Comparison of ENCODE assay signal across 8 mouse cellular contexts in the genomic region with DNA sequence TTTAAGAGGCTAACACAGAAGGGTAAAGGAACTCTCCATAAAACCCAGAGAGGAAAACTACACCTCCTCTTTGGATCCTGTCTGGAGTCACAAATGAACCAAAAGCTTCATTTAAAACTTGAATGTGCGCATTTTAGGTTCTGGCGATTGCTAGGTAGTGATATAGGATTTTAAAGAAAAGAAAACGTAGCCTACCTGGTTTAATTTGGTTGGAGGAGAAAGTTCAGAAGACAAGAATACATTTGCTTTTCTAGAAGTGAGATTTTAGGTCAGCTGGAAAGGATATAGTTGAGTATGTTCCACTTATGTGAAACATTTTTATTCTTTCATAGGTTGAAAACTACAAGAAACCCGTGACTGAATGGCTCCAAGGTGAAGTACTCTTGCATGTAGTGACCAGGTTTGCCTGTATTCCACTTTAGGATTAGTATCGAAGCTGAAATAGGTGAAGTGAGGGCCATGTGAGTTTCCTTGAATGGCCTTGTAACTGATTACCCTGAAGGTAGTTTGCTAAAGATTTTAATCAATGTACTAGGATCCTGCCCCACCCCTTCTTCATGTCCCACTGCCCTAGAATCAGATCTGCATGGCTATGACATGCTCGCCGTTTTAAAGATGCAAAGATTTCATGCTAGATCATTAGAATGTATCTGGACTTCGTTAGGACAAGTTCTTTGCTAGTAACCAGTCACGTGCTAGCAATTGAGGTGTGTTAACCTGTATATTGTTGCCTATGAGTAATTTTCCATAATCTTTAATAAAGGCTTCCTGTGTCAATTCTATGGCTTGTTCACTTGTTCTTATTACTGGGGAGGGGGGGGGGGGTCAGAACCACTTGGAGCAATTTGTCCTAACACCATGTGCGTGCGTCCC. TPM values are rescaled to one million over a fixed set of nuclear protein-coding genes. Genes with fewer than 3 reads are reported as not detected.
DNase-seq lines count a peak whose midpoint lies in the region; ATAC-seq and TF ChIP-seq lines count a peak whose summit lies in the region.

No protein-coding gene starts in this region.

- dilution Hi-C loops in CH12.LX (cut with MboI; ENCODE audit: extremely low pct_ligation_motif_present, extremely low pct_unique_long_range_greater_than_20kb, low sequenced_read_pairs): no loop called here

- no peaks in the 10 kb centered on the region for H3K9me3 ChIP-seq in heart, embryonic 11.5 days (replicated peaks; ENCODE audit: control insufficient read depth, low read length)
- H3K9me3 ChIP-seq in CH12.LX (replicated peaks; ENCODE audit: low read length): no peaks in the 10 kb centered on the region
- no peaks in the 10 kb centered on the region for H3K9me3 ChIP-seq in forebrain, embryonic 14.5 days (replicated peaks; ENCODE audit: control insufficient read depth, low read length)
- no peaks in the 10 kb centered on the region for H3K9me3 ChIP-seq in liver, embryonic 16.5 days (replicated peaks; ENCODE audit: control insufficient read depth, low read length)

- TF ChIP-seq CTCF in CH12.LX (conservative IDR thresholded peaks at IDR 0.05 in 1 of 2, IDR thresholded peaks at IDR 0.05 in 1 of 2; ENCODE audit: low read depth in 2 of 2, low read length in 2 of 2): no peak

- peak overlapping the region; percentile 95 for H3K4me3 ChIP-seq in heart, embryonic 11.5 days (ENCODE audit: low read depth, low read length)
- H3K4me3 ChIP-seq in CH12.LX (replicated peaks in 1 of 3; ENCODE audit: low read depth in 2 of 3, low read length in 2 of 3, poor library complexity in 1 of 3): peak overlapping the region; percentile 73 to 99 (median 93)
- H3K4me3 ChIP-seq in forebrain, embryonic 14.5 days (ENCODE audit: low read depth, low read length): peak overlapping the region; percentile 94
- H3K4me3 ChIP-seq in liver, embryonic 16.5 days (ENCODE audit: low read depth, low read length): peak overlapping the region; percentile 77

- TF ChIP-seq POLR2A in CH12.LX (IDR thresholded peaks at IDR 0.05; ENCODE audit: low read depth, low read length): no peak; the same call in 1 of the 2 replicates

- peaks cover 17% of the 10 kb centered on the region for H3K79me2 ChIP-seq in CH12.LX (replicated peaks; ENCODE audit: control insufficient read depth, extremely low read depth, insufficient read depth, poor library complexity, severe bottlenecking)

- H3K36me3 ChIP-seq in heart, embryonic 11.5 days (ENCODE audit: control insufficient read depth, insufficient read depth, low read length): peaks cover 12% of the 10 kb centered on the region
- peaks cover 3 to 44% of the 10 kb centered on the region in 2 experiments for H3K36me3 ChIP-seq in CH12.LX (replicated peaks in 1 of 2; ENCODE audit: control insufficient read depth in 1 of 2, insufficient read depth in 1 of 2, low read length in 1 of 2)
- peaks cover 30% of the 10 kb centered on the region for H3K36me3 ChIP-seq in forebrain, embryonic 14.5 days (ENCODE audit: control insufficient read depth, insufficient read depth, low read length)
- H3K36me3 ChIP-seq in liver, embryonic 16.5 days (ENCODE audit: control insufficient read depth, insufficient read depth): no peaks in the 10 kb centered on the region

- DNase-seq in heart, adult 9 months (ENCODE audit: low spot score in 2 of 2): no peak
- peak; percentile 18 for DNase-seq in CH12.LX (ENCODE audit: extremely low read depth)
- no peak for DNase-seq in forebrain, embryonic 14.5 days (ENCODE audit: low spot score)
- DNase-seq in ovary, postnatal 14 days (ENCODE audit: low spot score): no peak
- no peak for DNase-seq in thymus, postnatal 25 days
- DNase-seq in cerebellum, postnatal 4 days (ENCODE audit: low spot score in 2 of 2): no peak

- H3K27me3 ChIP-seq in heart, embryonic 11.5 days (ENCODE audit: control insufficient read depth, insufficient read depth, low read length): no peaks in the 10 kb centered on the region
- no peaks in the 10 kb centered on the region for H3K27me3 ChIP-seq in CH12.LX (replicated peaks)
- no peaks in the 10 kb centered on the region for H3K27me3 ChIP-seq in forebrain, embryonic 14.5 days (replicated peaks; ENCODE audit: control insufficient read depth, insufficient read depth, low read length)
- no peaks in the 10 kb centered on the region for H3K27me3 ChIP-seq in liver, embryonic 16.5 days (ENCODE audit: control insufficient read depth, insufficient read depth, low read depth, low read length)

- peaks cover 7% of the 10 kb centered on the region for H3K4me1 ChIP-seq in heart, embryonic 11.5 days (ENCODE audit: control insufficient read depth, insufficient read depth, low read length)
- H3K4me1 ChIP-seq in CH12.LX (ENCODE audit: control insufficient read depth in 1 of 2, insufficient read depth in 2 of 2): peaks cover 0 to 30% of the 10 kb centered on the region in 2 experiments; a peak in 2 of 4 replicates
- H3K4me1 ChIP-seq in forebrain, embryonic 14.5 days (ENCODE audit: control insufficient read depth, insufficient read depth, low read length): peaks cover 9% of the 10 kb centered on the region
- H3K4me1 ChIP-seq in liver, embryonic 16.5 days (ENCODE audit: control insufficient read depth, low read depth, low read length): peaks cover 14% of the 10 kb centered on the region

- TF ChIP-seq EP300 in CH12.LX (IDR thresholded peaks at IDR 0.05; ENCODE audit: low read length): no peak

- H3K9ac ChIP-seq in heart, embryonic 11.5 days (ENCODE audit: low read depth, low read length): peak overlapping the region; percentile 100
- peak overlapping the region; percentile 85 for H3K9ac ChIP-seq in CH12.LX (ENCODE audit: insufficient read depth, low read depth)
- H3K9ac ChIP-seq in forebrain, embryonic 14.5 days (ENCODE audit: low read length): peak overlapping the region; percentile 98
- H3K9ac ChIP-seq in liver, embryonic 16.5 days (ENCODE audit: low read depth, low read length): peak overlapping the region; percentile 80

- peak overlapping the region; percentile 96 for H3K27ac ChIP-seq in heart, embryonic 11.5 days (ENCODE audit: low read depth, low read length)
- no peak overlapping the region for H3K27ac ChIP-seq in CH12.LX (ENCODE audit: insufficient read depth, low read depth)
- H3K27ac ChIP-seq in forebrain, embryonic 14.5 days (ENCODE audit: low read depth, low read length): peak overlapping the region; percentile 78
- peak overlapping the region; percentile 76 for H3K27ac ChIP-seq in liver, embryonic 16.5 days (ENCODE audit: low read length)

- in situ Hi-C loops in CH12.LX (cut with MboI; ENCODE audit: low pct_ligation_motif_present, low pct_unique_long_range_greater_than_20kb, low sequenced_read_pairs): no loop called here

- WGBS in heart, embryonic 11.5 days (ENCODE audit: insufficient replicate concordance): 20% methylated on average over 11 of the region's 11 CpGs
- 25% methylated on average over 11 of the region's 11 CpGs for WGBS in forebrain, embryonic 14.5 days
- 13% methylated on average over 11 of the region's 11 CpGs for WGBS in liver, embryonic 16.5 days (ENCODE audit: insufficient replicate concordance)

- peak overlapping the region; percentile 89 for H3K4me2 ChIP-seq in heart, embryonic 11.5 days
- peak overlapping the region; percentile 93 for H3K4me2 ChIP-seq in CH12.LX (ENCODE audit: insufficient read depth, low read depth, poor library complexity, severe bottlenecking)
- peak overlapping the region; percentile 83 for H3K4me2 ChIP-seq in forebrain, embryonic 14.5 days (ENCODE audit: low read length)
- H3K4me2 ChIP-seq in liver, embryonic 16.5 days (ENCODE audit: low read depth, low read length): peak overlapping the region; percentile 84

- no peak for ATAC-seq in heart, embryonic 11.5 days (replicated peaks; ENCODE audit: insufficient number of reproducible peaks, low FRiP score, low TSS enrichment)
- ATAC-seq in forebrain, embryonic 14.5 days: no peak
- no peak for ATAC-seq in liver, embryonic 16.5 days (ENCODE audit: low read depth)

- no peak for TF ChIP-seq RAD21 in CH12.LX (IDR thresholded peaks at IDR 0.05; ENCODE audit: low read depth, low read length)

TF ChIP-seq in CH12.LX, 34 proteins besides CTCF, POLR2A, EP300 and RAD21 (continues in another document):
- TF ChIP-seq USF1 (IDR thresholded peaks at IDR 0.05; ENCODE audit: low read depth, low read length): no peak
- TF ChIP-seq JUN (IDR thresholded peaks at IDR 0.05; ENCODE audit: insufficient read depth, low read depth, low read length): no peak
- TF ChIP-seq RCOR1 (conservative IDR thresholded peaks at IDR 0.05; ENCODE audit: low read depth, low read length): no peak
- TF ChIP-seq ZNF384 (IDR thresholded peaks at IDR 0.05; ENCODE audit: low read depth, low read length): no peak
- no peak for TF ChIP-seq TBP (conservative IDR thresholded peaks at IDR 0.05; ENCODE audit: low read depth, low read length)
- no peak for TF ChIP-seq USF2 (conservative IDR thresholded peaks at IDR 0.05; ENCODE audit: low read depth, low read length)
- TF ChIP-seq JUND (conservative IDR thresholded peaks at IDR 0.05; ENCODE audit: low read depth, low read length): no peak
- TF ChIP-seq ZMIZ1 (IDR thresholded peaks at IDR 0.05; ENCODE audit: low read depth, low read length): no peak
- TF ChIP-seq NRF1 (IDR thresholded peaks at IDR 0.05; ENCODE audit: low read depth, low read length): no peak
- no peak for TF ChIP-seq IRF4 (IDR thresholded peaks at IDR 0.05; ENCODE audit: low read depth, low read length)
- peak; percentile 38 for TF ChIP-seq MAX (IDR thresholded peaks at IDR 0.05; ENCODE audit: low read length)
- no peak for TF ChIP-seq CHD2 (IDR thresholded peaks at IDR 0.05; ENCODE audit: low read length)
- no peak for TF ChIP-seq CHD1 (IDR thresholded peaks at IDR 0.05; ENCODE audit: low read depth, low read length)
- TF ChIP-seq MYC (IDR thresholded peaks at IDR 0.05; ENCODE audit: low read depth, low read length): peak; percentile 42; the same call in 1 of the 2 replicates
- TF ChIP-seq PAX5 (IDR thresholded peaks at IDR 0.05; ENCODE audit: low read length): no peak
- peak; percentile 53 for TF ChIP-seq BHLHE40 (IDR thresholded peaks at IDR 0.05; ENCODE audit: low read depth, low read length)
- no peak for TF ChIP-seq HCFC1 (IDR thresholded peaks at IDR 0.05; ENCODE audit: low read depth, low read length)
- TF ChIP-seq MEF2A (IDR thresholded peaks at IDR 0.05; ENCODE audit: borderline replicate concordance, low read depth, low read length): no peak
- no peak for TF ChIP-seq E2F4 (IDR thresholded peaks at IDR 0.05; ENCODE audit: insufficient replicate concordance, low read depth, low read length)
- no peak for TF ChIP-seq TCF12 (IDR thresholded peaks at IDR 0.05; ENCODE audit: low read depth, low read length)
- TF ChIP-seq ZC3H11A (IDR thresholded peaks at IDR 0.05; ENCODE audit: low read depth, low read length): no peak

RNA-seq across cellular contexts. Expression of a gene that starts 25.6 kb away (rescaled TPM):
- 36.8 and 41.5 TPM in 2 replicates for polyA plus RNA-seq in heart, embryonic 11.5 days (2014; fragmentation: Nextera tagmentation; extraction: Ambion mirVana)
- total RNA-seq in CH12.LX (2012; rRNA removed) (5.1 and 6.6 TPM in 2 replicates), CH12.LX (2014; rRNA removed) (16.3 and 18.1 TPM in 2 replicates)
- 12.7 and 15.6 TPM in 2 replicates for polyA plus RNA-seq in CH12.LX (2012; ENCODE audit: insufficient read length, low read depth)
- 31.8 and 41.6 TPM in 2 replicates for polyA plus RNA-seq in forebrain, embryonic 14.5 days (2014; fragmentation: Nextera tagmentation; extraction: Ambion mirVana)
- polyA plus RNA-seq in liver, embryonic 16.5 days (2015; fragmentation: Nextera tagmentation; extraction: Ambion mirVana): 18.9 and 20.0 TPM in 2 replicates
